Mouse (Mus musculus) left cerebral cortex, adult 11 months (tissue): ENCODE results near the gene Bcas3.
"Not testable (repeated sequence)": the region's sequence is repeated elsewhere in the genome, so short reads cannot be mapped to it uniquely, and the experiment has no call there.

Source experiments
- DNase-seq: peaks from one replicate; pipeline ENCODE4 v3.0.0; 2022; ENCODE audit warnings: low spot score

Bcas3 gene

DNA sequence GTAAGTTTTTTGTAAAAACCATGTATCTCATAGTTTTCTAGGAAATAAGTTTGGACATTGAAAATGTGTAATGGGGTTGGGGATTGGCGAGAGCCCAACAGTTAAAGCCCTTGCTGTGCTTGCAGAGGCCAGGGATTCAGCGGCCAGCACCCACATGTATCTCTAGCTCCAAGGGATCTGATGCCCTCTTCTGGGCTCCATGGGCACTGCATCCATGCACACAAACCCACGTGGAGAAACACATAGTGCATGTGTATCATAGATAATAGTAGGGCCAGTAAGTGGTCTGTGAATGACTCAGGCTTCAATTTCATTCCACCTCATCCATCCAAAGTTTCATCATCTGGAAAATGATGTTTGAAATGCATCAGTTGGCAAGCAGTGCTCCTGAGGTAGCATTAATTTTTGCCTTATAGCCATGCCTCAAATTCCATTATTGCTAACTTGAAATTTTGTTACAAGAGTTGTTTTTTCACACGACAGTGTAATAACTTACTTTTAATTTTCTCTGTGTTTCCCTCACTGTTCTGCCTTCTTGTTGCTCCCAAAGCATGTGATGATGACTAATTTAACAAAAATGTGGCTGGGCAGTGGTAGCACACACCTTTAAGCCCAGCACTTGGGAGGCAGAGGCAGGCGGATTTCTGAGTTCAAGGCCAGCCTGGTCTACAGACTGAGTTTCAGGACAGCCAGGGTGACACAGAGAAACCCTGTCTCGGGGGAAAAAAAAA, 129.9 kb downstream of the Bcas3 start:
- no peak for DNase-seq

DNA sequence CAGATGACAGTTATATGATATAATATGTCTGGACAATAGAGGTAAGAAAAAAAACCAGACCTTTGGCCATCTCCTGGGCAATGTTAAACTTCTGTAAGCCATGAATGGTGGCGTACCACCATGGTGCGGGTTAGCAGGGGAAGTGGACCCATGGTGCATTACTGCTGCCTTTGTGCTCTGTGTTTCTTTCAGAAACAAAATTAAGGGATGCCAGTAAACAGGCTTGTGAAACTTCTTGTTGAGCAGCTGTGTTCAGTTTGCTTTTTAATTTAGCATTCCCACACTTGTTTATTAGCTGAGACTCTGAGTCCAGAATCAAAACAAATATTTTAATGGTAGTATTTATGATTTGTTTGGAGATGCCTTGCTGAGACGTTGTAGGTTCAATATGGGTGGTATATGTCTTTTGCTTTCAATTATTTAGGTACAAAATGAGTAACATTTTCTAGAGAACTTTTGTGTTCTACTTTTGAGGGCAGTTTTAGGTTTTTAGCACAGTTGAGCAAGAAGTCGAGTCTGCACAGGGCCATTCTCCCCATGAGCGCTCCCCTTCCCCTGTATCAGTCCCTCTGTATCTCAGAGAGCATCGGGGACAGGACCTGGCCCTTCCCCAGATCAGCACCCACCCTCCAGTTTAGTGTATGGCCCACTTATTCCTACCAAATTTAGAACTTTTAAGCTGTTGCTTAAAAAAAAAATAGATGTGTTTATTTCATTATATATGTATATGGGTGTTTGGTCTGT, 132.4 kb downstream of the Bcas3 start:
- no peak for DNase-seq

DNA sequence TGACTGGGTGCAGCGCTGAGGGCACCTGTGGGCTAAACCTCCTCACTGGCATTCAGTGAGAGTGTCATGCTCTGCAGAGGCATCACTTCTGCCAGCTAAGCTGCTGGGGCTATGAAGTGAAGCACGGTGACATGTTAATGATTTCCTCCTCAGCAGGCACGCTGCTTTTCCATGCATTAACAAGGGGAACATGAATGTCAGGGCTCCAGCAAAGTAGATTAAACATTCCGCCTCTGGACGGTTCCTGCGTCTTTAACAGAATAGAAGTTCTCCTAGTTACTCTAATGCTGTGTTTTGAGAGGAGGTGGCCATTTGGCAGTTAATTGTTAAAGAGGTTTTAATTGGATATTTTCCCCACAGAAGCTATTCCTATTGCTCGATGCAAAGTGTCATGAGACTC, 134.5 kb downstream of the Bcas3 start:
- no peak for DNase-seq

DNA sequence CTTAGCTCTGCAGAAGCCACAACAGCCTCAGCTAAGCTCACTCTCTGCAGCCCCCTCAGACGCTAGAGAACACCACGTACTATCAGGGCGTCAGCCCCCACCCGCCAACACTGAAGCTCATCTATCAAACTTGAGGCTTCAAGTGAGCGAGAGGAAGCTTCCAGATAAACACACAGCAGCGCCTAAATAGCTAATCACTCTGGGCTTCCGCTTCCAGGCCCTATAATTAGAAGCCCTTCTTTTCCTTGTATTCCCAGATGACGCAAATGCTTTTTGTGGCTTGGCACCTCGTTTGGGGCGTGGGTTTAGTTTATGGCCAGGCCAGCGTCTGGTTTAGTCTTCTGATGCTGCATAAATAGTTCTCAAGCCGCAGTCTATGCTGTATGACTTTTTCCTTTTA, 139.3 kb downstream of the Bcas3 start:
- DNase-seq, result peak; percentile 41

DNA sequence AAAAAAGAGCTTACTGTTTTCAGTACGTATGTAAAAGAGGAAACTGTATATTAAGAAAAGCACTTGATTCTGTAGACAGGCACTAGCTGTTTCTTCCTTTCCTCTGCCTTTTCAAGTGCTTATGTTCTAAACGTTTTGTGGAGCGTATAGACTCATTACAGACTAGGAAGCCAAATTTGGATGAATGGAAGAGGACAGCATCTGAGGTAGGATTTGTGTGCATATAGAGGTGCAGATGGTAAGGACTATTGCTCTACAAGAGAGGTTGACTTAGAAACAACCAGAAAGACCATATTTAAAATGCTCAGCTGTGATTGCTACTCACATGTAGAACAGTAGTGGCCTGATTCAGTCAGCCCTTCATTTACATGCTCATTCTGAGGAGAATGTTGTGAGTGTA, 139.7 kb downstream of the Bcas3 start:
- DNase-seq, result no peak

DNA sequence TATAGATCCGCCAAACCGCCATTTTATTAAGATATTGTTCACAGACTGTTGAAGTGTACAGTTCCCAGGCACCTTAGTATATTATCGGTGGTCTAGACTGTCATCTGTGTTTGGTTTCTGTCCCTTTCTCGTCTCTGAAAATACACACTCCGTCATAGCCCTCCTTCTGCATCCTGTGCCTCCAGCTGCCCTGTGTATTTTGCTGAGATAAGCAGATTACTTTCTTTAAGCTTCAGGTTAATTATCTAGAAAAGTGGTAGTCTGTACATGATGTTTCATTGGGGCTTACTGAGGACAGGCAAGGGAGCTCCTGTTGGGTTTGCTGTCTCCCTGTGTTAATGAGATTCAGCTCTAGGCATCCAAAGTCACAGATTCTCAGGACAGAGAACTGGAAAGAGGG, 146.6 kb downstream of the Bcas3 start:
- no peak for DNase-seq

DNA sequence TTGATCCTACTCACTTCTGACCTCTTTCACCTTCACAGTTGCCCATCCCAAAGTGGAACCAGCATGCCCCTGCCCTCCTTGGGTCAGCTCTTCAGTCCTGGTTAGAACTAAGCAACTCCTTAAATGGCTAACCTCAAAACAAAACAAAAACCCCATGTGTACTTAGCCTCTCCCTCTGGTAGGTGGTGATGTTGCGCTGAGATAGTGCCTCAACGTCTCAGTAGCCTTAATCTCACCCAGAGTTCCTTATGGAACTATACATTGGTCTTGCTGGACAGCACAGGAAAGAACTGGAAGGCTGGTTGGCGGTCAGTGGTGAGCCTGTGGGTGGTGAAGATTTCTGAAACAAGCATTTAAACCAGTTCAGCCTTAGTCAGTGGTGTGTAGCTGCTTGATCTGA, 149.1 kb downstream of the Bcas3 start:
- no peak for DNase-seq

DNA sequence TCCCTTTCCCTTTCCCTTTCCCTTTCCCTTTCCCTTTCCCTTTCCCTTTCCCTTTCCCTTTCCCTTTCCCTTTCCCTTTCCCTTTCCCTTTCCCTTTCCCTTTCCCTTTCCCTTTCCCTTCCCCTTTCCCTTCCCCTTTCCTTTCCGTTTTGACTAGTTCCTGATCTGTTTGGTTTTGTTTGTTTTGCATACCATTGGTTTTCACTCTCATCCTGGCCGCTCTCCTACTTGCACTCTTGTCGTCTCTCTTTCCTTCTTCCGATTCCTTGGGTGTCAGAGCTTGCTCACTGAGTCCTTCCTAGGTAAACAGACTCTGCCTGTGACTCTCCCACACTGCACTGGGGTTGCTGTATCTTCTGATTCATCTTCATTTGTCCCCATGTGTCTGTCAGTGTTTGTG, 151.8 kb downstream of the Bcas3 start:
- DNase-seq, result not testable (repeated sequence)

DNA sequence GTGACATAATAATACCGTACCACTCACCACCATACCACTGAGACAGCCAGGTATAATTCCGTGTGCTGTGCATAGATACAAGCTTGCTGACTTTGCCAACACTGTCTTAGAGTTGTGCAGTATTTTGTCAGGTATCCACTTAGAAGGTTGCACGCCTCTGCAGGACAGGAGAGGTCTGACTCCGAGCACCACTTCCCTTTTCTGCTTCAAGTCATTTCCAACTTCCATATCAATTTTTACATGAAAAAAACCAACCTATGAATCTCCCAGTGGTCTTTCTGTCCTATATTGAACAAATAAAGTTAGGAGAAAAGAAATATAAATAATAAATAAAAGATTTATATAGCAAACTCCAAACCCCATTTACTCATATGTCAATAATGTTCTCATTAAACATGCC, 152.8 kb downstream of the Bcas3 start:
- DNase-seq, result no peak

DNA sequence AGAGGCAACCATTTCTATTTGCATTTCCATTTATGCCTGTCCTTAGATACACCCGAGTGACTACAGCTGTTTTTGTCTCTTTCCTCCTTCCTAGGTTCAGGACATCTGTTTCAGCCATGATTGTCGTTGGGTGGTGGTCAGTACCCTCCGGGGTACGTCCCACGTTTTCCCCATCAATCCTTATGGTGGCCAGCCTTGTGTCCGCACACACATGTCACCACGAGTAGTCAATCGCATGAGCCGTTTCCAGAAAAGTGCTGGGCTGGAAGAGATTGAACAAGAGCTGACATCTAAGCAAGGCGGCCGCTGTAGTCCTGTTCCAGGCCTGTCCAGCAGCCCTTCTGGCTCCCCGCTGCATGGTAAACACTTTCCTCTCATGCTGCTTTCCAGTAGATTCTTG, 156.4 kb downstream of the Bcas3 start:
- no peak for DNase-seq

DNA sequence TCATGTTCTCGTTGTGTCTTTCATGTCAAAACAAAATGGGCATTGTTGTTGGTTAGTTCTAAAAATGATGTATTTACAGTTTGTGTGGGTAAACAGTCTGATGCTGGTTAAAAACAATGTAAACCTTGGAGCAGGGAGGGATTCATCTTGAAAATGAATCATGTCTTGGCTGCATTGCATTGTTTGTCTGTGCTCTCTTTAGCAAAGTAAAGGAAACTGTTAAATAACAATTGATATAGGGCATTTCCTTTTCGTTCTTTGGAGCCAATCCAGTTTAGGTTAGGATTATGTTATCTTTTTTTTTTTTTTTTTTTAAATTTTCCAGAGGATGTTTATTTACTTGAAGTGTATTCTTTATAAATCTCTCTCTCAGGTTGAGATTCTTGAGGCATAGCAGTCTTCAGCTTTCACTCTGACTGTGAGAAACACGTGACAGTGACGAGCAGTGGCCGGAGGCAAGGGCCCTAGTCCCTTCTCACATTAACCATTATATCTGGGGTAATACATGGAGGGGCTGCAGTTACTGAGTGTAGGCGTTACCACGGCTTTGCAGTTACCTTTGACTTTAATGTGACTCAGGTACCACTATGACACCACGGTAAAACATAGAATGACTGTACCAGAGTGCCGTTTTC, 158.4 kb downstream of the Bcas3 start:
- no peak for DNase-seq

DNA sequence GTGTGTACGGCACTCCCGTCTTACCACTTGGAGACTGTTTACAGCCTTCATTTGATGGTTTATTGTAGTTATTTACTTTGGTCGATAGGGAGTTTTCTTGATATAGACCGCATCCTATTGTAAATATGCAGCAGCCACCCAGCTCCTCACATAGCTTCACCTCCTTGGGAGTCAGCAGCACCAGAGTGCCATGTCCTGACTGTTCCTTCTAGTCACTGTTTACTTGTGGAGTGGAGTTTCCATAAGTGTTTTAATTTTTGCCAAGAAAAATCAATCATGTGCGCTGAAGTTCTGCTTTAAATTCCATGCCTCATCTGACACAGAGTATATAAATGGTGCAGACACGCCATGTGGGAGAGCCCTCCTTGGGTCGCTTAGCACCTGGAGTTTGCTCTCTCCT, 163.8 kb downstream of the Bcas3 start:
- DNase-seq, result no peak

DNA sequence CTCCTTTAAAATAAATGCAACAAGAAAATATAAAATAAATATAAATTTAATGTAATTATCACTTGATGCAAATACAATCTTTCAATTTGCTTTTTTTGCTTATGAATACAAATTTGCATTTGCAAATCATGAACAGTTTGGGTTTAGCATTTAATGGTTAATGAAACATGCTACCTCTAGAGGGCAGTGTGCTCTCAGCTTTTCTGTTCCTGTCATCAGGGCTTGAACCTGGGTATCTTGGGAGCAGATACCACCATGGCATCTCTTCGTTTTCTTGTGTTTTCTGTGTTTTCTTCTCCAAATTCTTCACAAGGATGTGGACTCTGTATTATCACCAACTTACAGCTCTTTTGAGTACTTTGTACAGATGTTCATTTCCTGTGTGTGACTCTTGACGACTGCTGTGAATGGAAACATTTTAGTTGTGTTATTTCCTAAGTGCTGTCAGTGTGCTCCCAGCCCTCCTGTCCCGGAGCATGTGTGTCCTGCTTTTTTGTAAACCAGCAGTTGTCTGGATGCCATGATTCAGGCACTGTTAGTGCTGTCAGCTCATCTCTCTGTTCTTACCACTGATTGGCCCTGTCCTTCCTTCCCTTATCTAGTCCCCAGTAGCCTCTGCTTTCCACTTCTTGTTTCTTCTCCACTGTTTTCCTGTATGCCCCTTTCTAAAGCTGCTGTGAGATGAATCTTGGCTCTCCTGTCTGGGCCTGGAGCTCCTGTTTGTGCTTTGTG, 165.2 kb downstream of the Bcas3 start:
- DNase-seq, result no peak

DNA sequence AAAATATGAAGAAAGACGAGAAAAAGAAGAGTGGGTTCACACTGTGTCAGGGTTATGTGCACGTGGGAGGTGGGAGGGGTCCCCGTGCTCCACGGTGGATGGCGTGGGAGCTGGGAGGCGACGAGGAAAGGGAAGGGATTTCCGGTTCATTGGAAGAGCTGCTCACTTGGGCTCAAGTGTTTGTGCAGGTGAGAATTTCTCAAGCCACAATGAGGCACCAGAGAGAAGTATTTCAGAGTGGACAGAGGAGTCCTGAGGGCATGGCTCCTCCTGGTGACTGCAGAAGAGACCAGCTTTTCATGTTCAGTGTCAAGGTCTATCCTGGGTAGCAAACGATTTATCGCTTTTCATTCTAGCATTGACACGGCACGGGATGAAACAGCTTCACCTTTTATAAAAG, 167.3 kb downstream of the Bcas3 start:
- no peak for DNase-seq

DNA sequence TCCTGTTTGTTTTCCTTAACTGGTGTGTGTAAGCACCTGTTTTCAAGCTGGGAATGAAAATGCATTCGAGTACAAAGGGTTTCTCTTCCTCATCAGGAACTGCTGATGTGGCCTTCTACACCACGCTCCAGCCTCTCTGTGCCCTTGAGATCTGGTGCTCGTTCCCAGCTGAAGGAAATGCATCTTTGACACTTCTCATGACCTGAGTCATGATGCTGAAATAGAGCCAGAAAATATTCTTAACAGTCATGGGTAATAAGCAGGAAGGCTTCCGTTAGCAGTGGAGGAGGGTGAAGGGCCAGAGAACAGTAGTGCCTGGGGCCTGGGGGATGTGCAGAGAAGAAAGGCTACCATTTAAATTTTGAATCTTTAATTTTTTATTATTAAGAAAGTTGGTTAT, 168.0 kb downstream of the Bcas3 start:
- no peak for DNase-seq

DNA sequence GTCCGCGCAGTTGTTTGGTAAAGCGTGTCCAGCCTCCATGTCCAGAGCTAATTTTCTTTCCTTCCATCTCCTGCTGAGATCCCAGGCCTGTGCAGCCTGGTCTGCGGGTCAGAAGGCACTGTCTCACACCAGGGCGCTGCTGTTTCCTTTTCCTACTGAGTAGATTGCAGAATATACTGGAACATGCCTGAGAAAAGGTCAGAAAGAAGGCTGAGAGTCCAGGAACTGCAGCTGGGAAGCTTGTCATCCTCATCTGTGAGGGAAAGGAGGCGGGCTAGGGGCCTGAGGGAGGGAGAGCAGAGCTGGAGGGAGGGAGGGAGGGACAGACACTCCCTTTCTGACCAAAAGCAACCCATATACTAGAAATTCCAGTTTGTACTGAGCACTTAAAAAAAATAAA, 170.7 kb downstream of the Bcas3 start:
- DNase-seq, result no peak

DNA sequence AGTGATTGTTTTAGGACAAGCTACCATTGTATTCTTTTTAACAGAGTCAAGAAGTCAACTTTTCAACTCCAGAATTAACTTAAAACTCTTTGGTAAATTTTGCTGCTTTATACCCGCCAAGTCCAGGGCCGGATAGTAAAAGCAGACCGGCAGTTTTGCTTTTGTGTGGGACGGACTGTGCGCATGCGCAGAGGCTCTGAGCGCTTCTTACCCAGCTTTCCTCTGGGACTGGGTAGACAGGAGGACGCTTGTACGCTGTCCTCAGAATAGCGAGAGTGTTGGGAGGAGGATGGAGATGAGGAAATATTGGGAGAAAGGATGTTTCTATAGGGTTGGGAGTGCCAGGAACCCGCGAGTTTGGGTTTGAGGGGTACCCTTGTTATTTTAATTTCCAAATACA, 171.2 kb downstream of the Bcas3 start:
- peak; percentile 39 for DNase-seq

DNA sequence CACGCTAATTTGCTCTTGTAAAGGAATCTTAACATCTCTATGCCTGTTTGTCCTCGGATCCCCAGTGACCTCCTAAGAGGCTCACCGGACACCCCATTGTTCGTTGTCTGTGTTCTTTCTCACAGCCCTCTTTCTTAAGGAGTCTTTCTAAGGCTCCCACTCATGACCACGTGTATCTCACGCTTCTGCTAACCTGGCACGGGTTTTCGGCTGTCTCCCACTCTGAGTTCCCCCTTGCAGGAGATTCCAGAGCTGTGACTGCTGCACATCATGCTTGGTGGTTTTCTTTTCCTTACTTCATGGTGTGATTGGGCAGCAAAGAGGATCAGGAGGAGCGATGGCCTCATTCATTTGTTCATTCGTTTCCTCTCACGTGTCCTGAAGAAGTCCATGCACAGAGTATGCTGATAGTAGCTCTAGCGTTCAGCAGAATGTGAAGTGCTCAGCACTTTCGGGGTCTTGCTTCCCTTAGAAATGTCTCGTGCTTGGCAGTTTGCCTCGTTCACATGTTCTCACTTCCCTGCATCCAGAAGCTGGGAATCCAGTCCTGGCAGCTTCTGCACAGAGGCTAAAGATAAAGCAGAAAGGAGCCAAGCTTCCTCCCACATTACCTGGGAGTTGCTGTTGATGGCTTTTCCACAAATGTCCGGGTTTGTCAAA, 172.0 kb downstream of the Bcas3 start:
- no peak for DNase-seq

DNA sequence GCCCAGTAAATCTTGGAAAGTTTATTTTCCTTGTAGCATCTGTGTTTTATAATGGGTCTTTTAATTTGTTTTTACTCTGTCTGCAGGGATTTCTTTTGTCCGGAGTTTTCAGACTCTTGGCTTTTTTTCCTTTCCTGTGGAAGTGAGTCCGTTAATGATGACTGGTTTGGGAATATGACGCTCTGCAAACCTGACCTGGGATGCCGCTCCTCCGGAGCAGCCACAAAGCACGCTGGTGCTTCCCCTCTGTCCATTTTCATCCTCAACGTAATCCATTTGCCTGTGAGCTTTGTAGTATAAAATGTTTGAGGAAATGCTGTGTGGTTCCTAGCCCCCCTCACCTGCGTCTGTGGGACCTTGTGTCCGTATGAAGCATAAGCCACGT, 172.5 kb downstream of the Bcas3 start:
- DNase-seq, result no peak

DNA sequence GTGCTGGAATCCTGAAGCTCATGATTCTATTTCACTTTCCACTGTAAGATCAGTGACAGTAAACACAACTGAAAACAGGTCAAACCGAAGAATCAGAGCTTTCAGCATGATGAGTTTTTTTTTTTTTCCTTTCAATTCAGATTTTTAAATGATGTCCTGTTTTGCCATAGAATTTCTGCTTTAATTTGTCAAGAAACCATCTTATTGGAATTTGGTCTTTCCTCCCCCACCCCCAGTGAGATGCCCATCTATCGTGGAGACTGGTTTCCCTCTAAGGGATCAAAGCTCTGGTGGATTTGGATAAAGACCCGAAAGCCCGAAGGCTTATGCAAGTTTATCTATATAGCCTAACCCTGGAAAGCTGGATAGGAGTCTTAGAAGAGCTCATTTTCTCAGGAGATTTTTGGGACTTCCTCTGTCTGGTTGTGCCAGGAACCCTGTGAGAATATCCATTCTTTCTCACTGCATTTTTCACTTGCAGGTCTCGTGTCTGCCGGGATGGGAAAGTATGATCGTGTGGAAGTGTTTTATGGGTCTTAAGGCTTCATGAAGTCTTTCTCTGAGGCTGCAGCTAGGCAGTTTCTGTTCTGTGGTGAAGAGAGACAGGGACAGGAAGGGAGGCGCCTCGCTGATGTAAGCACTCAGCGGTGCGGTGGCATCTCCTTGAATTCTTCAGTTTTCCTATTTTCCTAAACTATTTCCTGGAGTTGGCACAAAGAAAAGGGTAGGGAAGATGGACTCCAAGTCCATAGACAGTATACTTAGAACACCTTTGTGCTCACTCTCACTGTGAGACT, 173.2 kb downstream of the Bcas3 start:
- no peak for DNase-seq

DNA sequence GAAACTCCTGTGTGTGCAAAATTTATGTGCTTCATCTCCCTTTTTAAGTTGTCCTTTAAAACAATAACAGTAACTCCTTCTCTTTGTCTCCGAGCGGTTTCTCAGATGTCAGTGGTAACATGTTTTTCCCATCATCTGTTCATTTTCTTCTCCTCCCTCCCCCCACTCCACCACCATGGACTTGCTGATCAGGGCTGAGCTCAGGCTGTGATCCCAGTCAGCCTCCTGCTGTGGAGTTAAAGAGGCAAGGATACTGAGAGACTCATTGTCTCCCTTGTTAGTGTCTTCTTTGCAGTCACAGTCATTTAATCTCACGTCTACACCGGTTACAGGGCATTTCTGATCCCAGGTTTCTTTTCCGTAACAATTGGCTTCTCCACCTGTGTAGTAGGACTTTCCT, 174.3 kb downstream of the Bcas3 start:
- DNase-seq, result no peak
